Mouse (Mus musculus): ENCODE results near the gene Ppp2r1b.

DNA sequence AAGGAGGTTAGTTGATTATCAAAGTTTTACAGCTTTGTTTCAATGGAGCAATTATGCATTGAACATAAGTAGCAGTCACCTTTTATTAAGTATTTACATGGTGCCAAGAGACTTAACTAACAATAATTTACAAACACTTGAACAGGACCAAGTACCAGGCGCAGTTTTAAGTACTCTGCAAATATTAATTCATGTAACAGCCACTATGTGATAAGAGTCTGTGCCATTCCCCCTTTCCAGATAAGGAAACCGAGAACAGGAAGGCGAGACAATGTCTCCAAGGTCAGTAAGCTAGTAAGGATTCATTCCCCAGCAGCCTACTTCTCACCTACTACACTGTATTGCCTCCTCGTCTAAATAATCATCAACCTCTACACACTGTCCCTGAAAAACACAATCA, 80.7 kb downstream of the Ppp2r1b start:
- TF ChIP-seq EP300 (IDR thresholded peaks at IDR 0.05; ENCODE audit: low read depth) (0 out of 2 replicates have a peak, but pooled peaks have one; percentile 26), CTCF (IDR thresholded peaks at IDR 0.05; ENCODE audit: low read depth) (no peak)
